Mouse (Mus musculus) ES-E14 (cell line): ENCODE measurements around the gene P2ry1.

ENCODE experiments used
- HCFC1 ChIP-seq: IDR thresholded peaks from 2 replicates; pipeline ENCODE4 v1.6.1; 2012; ENCODE audit warnings: low read length, inconsistent platforms, borderline replicate concordance; ENCODE audit not compliant: insufficient read depth
- MAFK ChIP-seq: IDR thresholded peaks from 2 replicates; pipeline ENCODE4 v1.6.1; 2014; ENCODE audit warnings: mild to moderate bottlenecking, low read depth, low read length, inconsistent platforms; ENCODE audit not compliant: insufficient read depth
- ZNF384 ChIP-seq: IDR thresholded peaks from 2 replicates; pipeline ENCODE4 v1.6.1; 2012; ENCODE audit warnings: low read depth, low read length, inconsistent platforms

DNA sequence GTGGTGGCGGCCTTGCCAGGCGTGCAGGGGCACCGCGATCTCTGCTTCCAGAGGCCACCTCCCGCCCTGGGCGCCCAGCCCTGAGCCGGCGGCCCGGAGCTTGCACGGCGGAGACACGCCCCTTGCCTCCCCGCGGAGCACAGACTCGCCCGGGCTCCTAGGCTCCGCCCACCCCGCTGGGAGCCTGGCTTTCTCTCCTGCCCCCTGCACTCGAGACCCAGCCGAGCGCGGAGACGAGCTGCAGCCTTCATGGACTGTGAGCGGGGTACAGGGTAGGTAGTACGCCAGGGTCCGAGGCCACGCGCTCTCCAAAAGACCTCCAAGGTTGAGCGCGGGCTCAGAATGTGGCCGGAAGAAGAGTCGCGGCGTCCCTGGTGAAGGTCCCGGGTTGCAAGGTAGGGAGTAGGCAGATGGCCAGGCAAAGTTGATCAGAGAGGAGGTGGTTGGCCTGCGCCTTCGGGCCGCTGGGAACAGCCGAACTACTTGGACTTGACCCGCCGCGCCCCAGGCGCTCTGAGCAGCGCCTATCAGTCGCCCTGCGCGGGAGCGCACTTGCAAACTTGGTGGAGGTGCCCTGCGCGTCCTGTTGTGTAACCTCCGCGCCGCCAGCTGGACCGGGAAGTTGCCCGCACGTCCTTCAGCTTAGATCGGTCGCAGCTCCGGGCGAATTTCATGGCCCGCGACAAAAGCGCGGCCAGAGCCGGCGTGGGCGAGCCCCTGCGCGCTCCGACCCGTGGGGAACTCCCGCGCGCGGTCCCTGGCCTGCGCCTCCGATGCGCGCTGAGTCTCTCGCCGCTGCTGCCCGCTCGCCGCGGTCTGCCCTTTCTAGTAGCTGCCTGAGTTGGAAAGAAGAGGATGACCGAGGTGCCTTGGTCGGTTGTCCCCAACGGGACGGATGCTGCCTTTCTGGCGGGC lies at the start of gene P2ry1:
- TF ChIP-seq ZNF384: no peak
- no peak for TF ChIP-seq MAFK
- no peak for TF ChIP-seq HCFC1
